Mouse (Mus musculus) ES-CJ7 (cell line): ENCODE results near the gene Lhx9.
A peak's percentile ranks its signal among the peaks of the same experiment; 100 is the strongest.

Experiments
- DNase-seq: peaks from one replicate; pipeline ENCODE4 v3.0.0; 2011; ENCODE audit warnings: low read depth, low spot score

The Lhx9 gene

DNA sequence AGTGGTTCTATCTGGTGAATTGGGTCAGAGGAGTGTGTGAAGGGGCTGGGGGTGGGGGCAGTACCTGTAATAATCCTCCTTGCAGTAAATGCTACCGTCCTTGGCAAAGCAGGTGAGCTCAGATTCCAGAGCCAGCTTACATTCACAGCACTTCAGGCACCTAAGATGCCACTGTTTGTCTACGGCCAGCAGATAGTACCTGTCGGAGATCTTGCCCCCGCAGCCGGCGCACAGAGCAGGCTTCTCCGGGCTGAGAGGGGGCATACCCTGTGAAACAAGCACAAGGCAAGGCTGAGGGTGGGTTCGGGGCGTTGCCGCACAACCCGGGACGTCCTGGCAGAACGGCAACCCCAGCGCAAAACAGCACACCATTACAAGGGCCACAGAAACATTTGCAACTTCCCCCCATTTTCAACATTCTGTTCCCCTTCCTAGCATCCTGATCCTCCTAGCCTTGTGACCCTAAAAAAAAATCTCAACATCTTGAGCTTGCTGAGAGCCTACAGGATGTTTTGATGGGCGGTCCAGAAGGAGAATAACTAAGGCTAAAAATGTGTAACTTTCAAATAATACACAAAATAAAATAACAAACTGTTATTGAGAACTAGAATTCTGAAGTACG is 8.5 kb downstream of the Lhx9 start:
- no peak for DNase-seq

DNA sequence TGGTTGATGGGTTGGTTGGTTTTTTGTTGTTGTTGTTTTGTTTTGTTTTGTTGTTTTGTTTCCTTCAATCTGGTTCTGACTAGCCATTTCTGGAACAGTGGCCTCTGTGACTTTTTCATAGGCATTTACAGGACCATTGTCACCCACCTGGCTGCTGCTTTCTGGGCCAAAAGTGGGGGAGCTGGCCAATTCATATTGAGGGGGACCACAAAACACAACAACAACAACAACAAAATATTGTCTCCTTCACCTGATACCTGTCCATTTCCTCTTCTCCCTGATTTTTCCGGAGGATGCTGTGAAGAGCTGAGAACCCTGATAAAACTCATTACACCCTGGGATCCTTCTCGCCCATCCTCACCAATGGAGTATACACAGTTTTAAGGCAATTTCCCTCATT is 9.1 kb downstream of the Lhx9 start:
- no peak for DNase-seq

DNA sequence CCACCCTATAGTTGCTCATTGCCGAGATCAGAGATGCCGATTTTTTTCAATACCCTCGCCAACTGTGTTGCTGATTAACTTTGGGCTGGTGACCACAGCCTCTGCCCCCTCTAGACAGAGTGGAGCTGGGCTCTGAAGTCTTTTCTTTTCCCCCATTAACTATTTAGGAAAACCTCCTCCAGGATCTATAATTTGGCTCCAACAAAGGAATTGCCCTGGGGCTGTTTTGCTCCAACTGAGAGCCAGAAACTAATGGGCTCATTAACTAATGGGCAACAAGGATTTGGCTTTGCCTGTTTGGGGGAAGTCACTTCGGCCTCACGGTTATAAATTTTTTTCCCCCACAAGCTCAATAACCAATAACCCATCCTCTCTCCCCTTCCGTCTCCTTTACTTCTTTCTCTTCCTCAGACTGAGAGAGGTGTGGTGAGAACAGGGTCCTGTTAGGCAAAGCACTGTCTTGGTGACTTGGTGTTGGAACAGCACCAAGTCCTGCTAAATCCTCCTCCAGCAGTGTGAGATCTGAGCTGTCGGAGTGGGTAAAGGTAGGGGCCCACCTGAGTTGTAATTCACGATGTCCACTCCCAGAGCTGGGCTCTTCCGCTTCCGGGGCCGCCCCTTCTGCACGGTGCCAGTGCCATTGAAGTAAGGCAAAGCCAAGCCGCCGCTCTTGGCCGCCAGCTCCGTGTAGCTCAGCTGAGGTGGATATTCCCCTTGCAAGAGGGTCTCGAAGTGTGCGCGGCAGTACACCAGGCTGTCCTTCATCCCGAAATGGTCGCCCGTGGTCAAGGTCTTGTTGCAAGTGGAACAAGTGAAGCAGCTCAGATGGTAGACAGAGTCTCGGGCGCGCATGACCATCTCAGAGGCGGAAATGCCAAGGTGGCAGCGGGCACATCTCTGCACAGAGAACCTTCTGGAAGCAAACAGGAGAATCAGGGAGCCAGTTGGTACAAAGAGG is 10.3 kb downstream of the Lhx9 start:
- peak; percentile 36 for DNase-seq

DNA sequence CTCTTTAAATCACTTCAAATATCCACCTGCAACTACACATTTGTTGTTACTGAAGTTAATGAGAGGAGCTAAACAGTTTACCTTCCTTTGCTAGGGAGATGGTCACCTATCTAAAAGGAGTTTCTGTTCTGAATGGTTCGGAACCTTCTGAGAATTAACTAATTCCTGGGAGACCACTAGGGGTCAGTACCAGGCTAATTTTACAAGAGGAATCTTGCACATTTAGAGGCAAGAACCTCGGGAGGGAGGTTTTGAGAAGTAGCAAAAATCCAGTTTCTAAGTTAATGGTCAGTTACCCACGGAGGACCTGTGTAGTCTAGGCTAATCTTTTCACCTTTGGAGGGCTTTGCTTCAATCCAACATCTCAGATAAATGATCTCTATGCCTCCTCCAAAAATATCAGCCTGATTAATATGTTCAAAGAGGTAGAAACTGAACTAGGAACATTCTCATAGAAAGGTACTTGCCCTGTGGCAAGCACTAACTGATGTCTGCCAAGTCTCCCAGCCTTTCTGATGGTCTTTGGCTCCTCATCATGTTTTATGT is 12.9 kb downstream of the Lhx9 start:
- peak; percentile 70 for DNase-seq

DNA sequence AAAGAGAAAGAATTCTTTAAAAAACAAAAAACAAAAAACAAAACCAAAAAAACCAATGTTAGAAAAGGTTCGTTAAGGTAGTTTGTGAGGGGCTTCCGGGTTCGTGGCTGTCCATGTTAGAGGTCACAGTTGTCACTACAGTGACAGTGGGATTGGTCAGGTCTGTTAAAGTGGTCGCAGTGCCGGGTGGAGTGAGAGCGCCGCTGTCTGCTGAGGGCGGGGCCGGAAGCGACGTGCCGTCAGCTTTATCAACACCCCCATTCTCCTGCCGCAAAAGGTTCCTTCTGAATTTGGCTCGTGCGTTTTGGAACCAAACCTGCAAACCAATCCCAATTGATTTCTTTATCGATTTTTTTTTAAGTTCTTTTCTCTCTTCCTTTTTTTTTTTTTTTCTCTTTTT is 17.1 kb downstream of the Lhx9 start:
- peak; percentile 74 for DNase-seq

DNA sequence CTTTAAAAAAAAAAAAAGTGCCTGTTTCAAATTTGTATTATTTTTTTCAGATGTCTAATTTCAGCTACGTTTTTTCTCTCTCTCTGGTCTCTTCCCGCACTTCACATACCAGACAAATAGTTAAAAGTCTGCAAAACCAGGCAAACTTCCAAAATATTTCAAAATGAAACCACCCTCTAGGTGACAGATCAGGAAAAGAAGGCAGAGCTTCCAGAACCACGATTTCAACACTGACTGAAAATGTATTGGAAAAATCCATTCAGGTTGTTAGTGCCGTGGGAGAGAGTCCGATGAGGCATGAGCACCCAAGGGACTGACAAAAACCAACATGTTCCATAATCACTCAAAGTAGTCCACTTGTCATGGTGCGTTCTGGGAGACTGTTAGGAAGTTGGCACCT is 21.5 kb downstream of the Lhx9 start:
- DNase-seq, result no peak

DNA sequence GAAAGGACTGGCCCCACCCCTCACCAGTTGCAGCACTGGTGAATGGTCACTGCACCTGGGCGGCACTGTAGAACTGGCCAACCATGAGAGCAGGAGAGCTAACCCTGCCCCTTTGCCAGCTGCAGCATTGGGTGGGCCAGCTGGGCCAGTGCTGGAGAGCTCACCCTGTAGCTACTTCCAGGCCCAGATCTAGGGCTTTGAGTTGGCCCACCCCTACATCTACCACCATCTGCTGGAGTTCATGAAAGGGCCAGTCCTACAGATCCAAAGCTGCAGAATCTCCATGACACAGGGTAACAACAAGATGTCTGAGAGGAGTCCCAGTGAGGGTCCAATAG is 25.4 kb downstream of the Lhx9 start:
- no peak for DNase-seq

DNA sequence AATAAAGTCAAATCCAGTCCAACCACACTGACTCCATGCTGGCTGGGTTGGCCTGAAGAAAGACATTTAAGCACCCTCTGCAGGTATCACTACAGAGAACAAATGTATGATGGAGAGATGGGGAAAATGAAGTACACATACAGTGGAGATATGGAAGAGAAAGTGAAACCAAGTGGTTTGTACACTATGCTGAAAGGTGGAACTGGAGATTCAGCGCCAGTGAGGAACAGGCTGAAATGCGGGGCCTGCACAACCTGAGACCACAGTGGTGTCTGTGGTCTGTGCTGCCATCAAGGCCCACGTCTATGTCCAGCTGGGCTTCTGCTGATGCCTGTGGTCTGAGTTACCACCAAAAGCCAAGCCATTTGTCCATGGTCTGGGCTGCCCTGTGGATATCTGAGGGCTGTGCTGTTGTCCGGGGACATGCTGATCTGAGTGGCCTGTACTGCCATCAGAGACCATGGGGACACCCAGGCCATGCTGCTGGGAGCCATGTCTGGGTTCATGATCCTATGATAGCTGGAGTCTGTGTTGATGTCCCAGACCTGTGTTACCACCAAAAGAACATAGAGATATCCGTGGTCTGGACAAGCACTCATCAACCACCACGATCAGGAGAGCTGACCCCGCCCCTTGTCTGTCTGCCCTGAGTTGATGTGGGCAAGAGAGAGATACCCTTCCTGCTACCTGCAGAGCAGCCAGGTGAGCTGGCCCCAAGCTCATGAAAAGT is 26.0 kb downstream of the Lhx9 start:
- no peak for DNase-seq

DNA sequence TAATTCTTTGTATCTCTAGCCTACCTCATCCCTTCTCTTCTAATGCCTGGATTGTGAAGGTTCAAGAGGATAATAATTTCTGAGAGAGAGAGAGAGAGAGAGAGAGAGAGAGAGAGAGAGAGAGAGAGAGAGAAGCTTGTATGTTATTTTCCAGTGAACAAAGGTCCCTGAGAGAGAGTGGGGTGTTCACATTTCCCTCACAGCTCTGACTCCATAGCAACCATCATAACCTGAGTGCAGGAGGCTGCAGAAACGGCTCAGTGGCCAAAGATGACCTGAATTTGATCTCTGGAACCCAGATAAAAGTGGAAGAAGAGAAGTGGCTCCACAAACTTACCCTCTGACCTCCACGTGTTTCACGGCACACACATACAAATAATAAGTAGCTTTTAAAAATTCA is 46.6 kb downstream of the Lhx9 start:
- DNase-seq, result no peak

DNA sequence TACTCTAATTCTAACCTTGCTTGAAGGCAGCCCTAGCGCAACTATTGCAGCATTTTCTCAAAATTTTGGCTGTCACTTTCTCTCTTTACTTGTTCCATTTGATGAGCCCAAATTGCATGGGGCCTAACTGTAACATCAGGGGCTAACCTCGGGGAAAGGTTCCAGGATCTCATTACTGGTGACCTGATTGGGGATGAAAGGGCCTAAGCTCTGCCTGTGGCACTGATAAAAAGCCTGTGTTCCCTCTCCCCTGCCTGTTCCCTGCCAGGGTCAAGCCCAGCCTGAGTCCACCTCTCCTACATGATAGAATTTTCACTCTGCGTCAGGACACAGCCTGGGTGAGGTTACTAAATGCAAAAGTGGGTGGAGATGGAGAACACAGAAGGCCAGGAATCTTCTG is 47.1 kb downstream of the Lhx9 start:
- no peak for DNase-seq

DNA sequence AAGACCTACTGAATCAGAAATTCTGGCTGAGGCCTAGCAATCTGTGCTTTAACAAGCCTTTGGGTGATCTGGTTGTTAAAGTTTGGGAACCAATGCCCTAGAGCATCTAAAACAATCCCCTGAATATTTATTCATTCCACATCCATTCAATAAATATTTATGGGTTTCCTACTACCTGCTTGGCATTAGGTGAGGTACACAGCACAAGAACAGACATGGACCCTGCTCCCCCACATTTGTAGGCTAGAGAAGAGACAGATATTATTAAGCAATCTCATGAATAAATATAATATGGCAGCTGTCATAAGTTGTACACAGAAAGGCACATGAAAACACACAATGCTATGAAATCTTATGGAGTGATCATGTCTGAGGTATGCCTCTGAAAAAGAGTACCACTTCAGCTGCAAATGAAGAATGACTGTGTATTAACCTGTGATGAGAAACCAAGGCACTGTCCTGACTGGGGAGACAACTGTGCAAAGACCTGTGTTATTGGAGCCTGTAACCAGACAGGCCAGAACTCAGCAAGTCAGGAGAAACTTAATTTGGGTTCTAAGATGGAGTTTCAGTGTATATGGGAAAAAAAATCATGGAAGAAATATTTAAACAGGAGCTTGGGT is 48.6 kb downstream of the Lhx9 start:
- DNase-seq, result no peak

DNA sequence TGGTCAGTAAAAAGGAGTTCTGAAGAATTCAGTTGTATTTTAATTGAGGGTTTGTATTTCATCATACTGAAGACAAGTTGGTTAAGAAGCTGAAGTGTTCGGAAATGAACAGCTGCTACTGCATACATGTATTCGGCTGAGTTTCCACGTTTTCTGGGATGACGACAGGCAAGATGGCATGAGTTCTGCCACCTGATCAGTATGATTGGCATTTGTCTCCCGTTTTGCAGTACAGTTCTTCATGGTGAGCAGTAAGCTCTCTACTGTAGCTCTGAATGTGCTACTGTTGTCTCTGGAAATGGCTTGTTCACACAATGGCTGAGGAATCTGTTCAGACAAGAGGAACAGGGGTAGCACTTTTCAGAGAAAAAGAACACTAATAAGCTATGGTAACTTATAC is 50.3 kb downstream of the Lhx9 start:
- no peak for DNase-seq

DNA sequence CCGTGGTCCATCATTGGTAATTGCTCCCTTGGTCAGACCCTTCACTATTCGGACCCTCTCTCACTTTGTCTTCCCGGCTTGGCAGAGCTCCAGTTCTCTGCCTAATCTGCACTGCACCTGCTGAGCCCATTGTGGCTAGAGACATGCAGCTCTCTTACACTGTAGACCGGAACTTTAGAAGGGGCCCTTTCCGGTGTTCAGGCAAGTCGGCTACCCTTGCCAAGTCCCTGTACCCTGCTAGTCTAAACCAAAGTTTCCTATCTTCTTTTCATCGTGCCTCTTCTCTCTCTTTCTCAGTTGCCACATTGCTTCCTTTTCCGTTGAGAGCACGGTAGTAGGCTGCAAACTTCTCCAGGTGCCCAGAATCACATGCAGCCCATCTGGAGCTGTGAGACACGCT is 62.5 kb downstream of the Lhx9 start:
- DNase-seq, result no peak

DNA sequence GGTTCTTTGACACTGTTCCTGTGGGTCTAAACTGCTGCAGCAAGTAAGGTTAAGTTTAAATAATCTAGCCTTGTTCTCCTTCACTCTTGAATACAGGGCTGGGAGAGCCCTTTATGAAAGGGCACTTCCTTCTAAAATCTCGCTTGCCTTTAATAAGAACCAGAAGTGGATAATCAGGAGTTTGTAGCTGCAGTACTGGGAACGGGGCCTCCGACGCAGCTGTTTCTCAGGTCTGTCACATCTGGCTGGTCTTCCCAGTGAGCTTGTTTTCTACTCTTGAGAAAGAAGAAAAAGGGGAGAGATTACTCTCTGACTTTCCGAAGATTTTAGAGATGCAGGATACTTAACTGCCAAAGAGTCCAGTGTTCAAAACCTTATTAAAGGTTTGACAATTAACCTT is 64.4 kb downstream of the Lhx9 start:
- DNase-seq, result no peak
